Mouse (Mus musculus) left cerebral cortex, postnatal 10 days (tissue): ENCODE data around the gene Ncf1. TPM values are rescaled to one million over a fixed set of nuclear protein-coding genes. Genes with fewer than 3 reads are reported as not detected.

Experiments used
- DNase-seq, 2 experiments: peaks; one replicate each; pipeline ENCODE4 v3.0.0; 2021 to 2022; ENCODE audit warnings: low spot score in 2 of 2, mixed read lengths in 1 of 2; ENCODE audit errors: extremely low spot score in 1 of 2
- intact Hi-C: fragments of 180-260 bp; cut with DNase I; formaldehyde crosslinking; loops from one replicate; pipeline ENCODE4 v1.15.1; 2025
- total RNA-seq, 2 experiments: library from RNA; stranded (reverse); gene quantifications; 2 replicates each; pipeline ENCODE4 v1.2.3; 2021

The Ncf1 gene
- total RNA-seq, 2 experiments from 2014 or later = 5.7 to 8.3 TPM

- intact Hi-C loops = no loop called here
- no peak for DNase-seq
These were observed 19.8 kb upstream of the Ncf1 start for GRCm38 (mm10) chr5:134249245-134249649.

- intact Hi-C loops = no loop called here
- no peak for DNase-seq
These were observed 19.3 kb upstream of the Ncf1 start for GRCm38 (mm10) chr5:134248608-134249244.

- DNase-seq = no peak
- intact Hi-C loops = no loop called here
These were observed 16.7 kb upstream of the Ncf1 start for GRCm38 (mm10) chr5:134246146-134246545.

GRCm38 (mm10) chr5:134244890-134245289, 15.5 kb upstream of the Ncf1 start:
- DNase-seq = no peak
- intact Hi-C loops = no loop called here

- DNase-seq = no peak
- intact Hi-C loops = no loop called here
These were observed 14.4 kb upstream of the Ncf1 start for GRCm38 (mm10) chr5:134243661-134244436.

- no peak for DNase-seq
- intact Hi-C loops = no loop called here
These were observed 12.4 kb upstream of the Ncf1 start for GRCm38 (mm10) chr5:134241831-134242230.

GRCm38 (mm10) chr5:134237936-134238760, 8.7 kb upstream of the Ncf1 start:
- intact Hi-C loops = no loop called here
- DNase-seq = no peak

GRCm38 (mm10) chr5:134237508-134237907, 8.1 kb upstream of the Ncf1 start:
- intact Hi-C loops = no loop called here
- no peak for DNase-seq

- intact Hi-C loops = no loop called here
- DNase-seq = no peak
These were observed 7.4 kb upstream of the Ncf1 start for GRCm38 (mm10) chr5:134236796-134237195.

- intact Hi-C loops = no loop called here
These were observed 6.8 kb upstream of the Ncf1 start for GRCm38 (mm10) chr5:134236241-134236640.

GRCm38 (mm10) chr5:134235111-134235510, 5.7 kb upstream of the Ncf1 start:
- intact Hi-C loops = no loop called here

More at GRCm38 (mm10) chr5:134236241-134236640, 6.8 kb upstream of the Ncf1 start:
- no peak for DNase-seq

GRCm38 (mm10) chr5:134234205-134234604, 4.8 kb upstream of the Ncf1 start:
- peak in 1 of 2 experiments; percentile 30 for DNase-seq
- intact Hi-C loops = loop anchor here (5.0 kb wide), 1 partner anchor 47 kb away; no protein-coding TSS in a partner anchor

More at GRCm38 (mm10) chr5:134235111-134235510, 5.7 kb upstream of the Ncf1 start:
- DNase-seq = peak; percentile 67 to 85

GRCm38 (mm10) chr5:134233244-134233651, 3.8 kb upstream of the Ncf1 start:
- DNase-seq = no peak
- intact Hi-C loops = loop anchor here (5.0 kb wide), 1 partner anchor 46 kb away; no protein-coding TSS in a partner anchor

GRCm38 (mm10) chr5:134232568-134232967, 3.1 kb upstream of the Ncf1 start:
- intact Hi-C loops = loop anchor here (5.0 kb wide), 1 partner anchor 45 kb away; no protein-coding TSS in a partner anchor
- peak in 1 of 2 experiments; percentile 45 for DNase-seq

- DNase-seq = peak in 1 of 2 experiments; percentile 36
- intact Hi-C loops = loop anchor here (5.0 kb wide), 1 partner anchor 45 kb away; no protein-coding TSS in a partner anchor
These were observed 2.7 kb upstream of the Ncf1 start for GRCm38 (mm10) chr5:134232111-134232510.

- peak; percentile 45 to 55 for DNase-seq
- intact Hi-C loops = loop anchor here (5.0 kb wide), 1 partner anchor 44 kb away; no protein-coding TSS in a partner anchor
These were observed 2.0 kb upstream of the Ncf1 start for GRCm38 (mm10) chr5:134231376-134231775.

- DNase-seq = no peak
- intact Hi-C loops = no loop called here
These were observed 1.2 kb downstream of the Ncf1 start for GRCm38 (mm10) chr5:134228249-134228638.

- intact Hi-C loops = no loop called here
- peak in 1 of 2 experiments; percentile 37 for DNase-seq
These were observed 1.7 kb downstream of the Ncf1 start for GRCm38 (mm10) chr5:134227574-134228248.
